Mouse (Mus musculus) spleen, postnatal 36 days (tissue): Measurements from ENCODE around the gene Sapcd1.

Source experiments
- DNase-seq, 2 experiments: peaks; one replicate each; pipeline ENCODE4 v3.0.0; 2022; ENCODE audit warnings: low spot score in 2 of 2, mixed read lengths in 1 of 2

The Sapcd1 gene

GRCm38 (mm10) chr17:34980655-34981054 lies 47.2 kb downstream of the Sapcd1 start:
- peak; percentile 33 to 52 for DNase-seq

GRCm38 (mm10) chr17:34979631-34980030 lies 48.2 kb downstream of the Sapcd1 start:
- DNase-seq = no peak

GRCm38 (mm10) chr17:34978239-34978638 lies 49.6 kb downstream of the Sapcd1 start:
- no peak for DNase-seq

- no peak for DNase-seq
These were observed 50.8 kb downstream of the Sapcd1 start for GRCm38 (mm10) chr17:34977000-34977399.
